Mouse (Mus musculus) megakaryocyte, embryonic 14.5 days (primary cell): Measurements from ENCODE around the gene Wipf3.

Experiments
- FLI1 ChIP-seq: IDR thresholded peaks from 2 replicates; pipeline ENCODE4 v1.6.1; 2012; ENCODE audit warnings: low read length, inconsistent platforms, mixed read lengths
- GATA1 ChIP-seq: IDR thresholded peaks from 3 replicates; pipeline ENCODE4 v1.6.1; 2012; ENCODE audit warnings: mixed read lengths, low read length, inconsistent platforms, borderline replicate concordance

- TF ChIP-seq GATA1 = no peak
- TF ChIP-seq FLI1 = no peak
These were observed 19.0 kb upstream of the Wipf3 start for GRCm38 (mm10) chr6:54410451-54410850.
